Comparison of ENCODE assay signal across 13 mouse cellular contexts in the genomic region with DNA sequence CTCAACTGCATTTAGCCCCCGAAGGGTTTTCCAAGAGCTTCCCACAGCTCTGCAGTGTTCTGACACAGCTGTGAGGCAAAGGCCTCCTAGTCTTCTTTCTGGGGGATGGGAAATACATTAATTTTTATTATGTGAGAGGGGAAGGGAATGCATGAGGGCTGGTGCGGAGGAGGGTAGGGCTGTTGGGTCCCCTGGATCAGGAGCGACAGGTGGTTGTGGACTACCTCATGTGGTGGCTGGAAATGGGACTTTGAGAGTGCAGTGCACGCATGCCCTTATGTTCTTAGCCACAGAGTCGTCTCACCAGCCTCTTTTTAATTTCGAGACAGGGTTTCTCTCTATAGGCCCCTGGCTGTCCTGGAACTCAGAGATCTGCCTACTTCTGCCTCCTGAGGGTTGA.
"Had no signal": no experiment of that assay in that cellular context is flagged by ENCODE, and none has a peak within 500 bp of the region (broad histone marks: within the 10 kb centered on the region; RNA-seq: fewer than 3 reads in every experiment).

No protein-coding gene starts in this region.

- H3K4me1 ChIP-seq: liver, embryonic 15.5 days had no signal

- H3K4me2 ChIP-seq: liver, embryonic 11.5 days; liver, embryonic 15.5 days; midbrain, embryonic 11.5 days had no signal

- H3K4me3 ChIP-seq: liver, embryonic 15.5 days had no signal

- H3K36me3 ChIP-seq: liver, embryonic 15.5 days had no signal

- H3K9me3 ChIP-seq: liver, embryonic 15.5 days had no signal

- H3K27me3 ChIP-seq: liver, embryonic 15.5 days had no signal

- ATAC-seq: intestine, postnatal 0 days; lung, postnatal 0 days; midbrain, embryonic 16.5 days had no signal

- H3K9ac ChIP-seq: liver, embryonic 15.5 days had no signal

- DNase-seq: kidney, adult 8-10 months; kidney, postnatal 25 days; lung, adult 2 months; lung, postnatal 36 days; right cerebral cortex, postnatal 25 days; thymus, postnatal 4 days had no signal

- H3K27ac ChIP-seq: liver, embryonic 15.5 days; stomach, postnatal 0 days had no signal
